Mouse (Mus musculus): Measurements from ENCODE around the gene Iqcf4. TPM values are rescaled to one million over a fixed set of nuclear protein-coding genes. Genes with fewer than 3 reads are reported as not detected.
"Not testable (repeated sequence)": the region's sequence is repeated elsewhere in the genome, so short reads cannot be mapped to it uniquely, and the experiment has no call there.

Iqcf4 gene
- total RNA-seq (2021) = not detected

DNA sequence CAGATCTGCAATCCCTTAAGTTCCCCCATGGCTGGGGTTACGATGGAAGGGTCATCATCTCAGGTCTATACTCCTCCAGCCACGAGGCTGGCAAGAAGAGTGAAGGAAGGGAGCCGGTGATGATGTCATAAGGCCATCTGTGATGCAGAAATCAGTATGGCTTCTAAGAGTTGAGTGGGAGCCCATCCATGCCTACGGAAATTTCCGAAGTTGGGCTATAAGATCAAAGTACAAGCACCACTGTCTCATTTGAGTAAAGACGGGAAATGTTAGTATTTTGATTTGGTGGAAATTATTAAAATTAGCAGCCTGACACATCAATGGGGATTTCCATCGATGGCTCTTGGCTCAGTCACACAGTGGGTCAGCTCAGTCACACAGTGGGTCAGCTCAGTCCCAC lies at the start of gene Iqcf4:
Gene Iqcf4, minus strand, starts transcription at position 101 of the 400 bp plus-strand sequence.
- DNase-seq = no peak

DNA sequence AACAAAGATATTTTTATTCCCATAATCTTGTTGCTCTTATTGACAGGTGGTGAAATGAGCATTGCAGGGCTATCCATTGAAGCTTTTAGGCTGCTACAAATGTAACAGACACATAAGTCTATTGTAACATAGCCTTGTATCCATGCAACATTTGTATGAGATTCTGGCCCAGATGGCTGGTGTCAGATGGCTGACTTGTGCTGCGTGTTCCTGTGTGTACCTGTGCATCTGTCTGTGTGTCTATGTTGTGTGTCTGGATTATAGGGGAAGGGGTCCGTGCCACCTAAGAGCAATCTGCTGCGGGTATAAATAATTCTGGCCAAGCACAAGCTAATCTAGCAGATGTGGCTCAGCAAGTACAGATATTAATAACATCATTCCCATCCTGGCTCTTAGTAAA lies 46.7 kb upstream of the Iqcf4 start:
- DNase-seq = no peak

DNA sequence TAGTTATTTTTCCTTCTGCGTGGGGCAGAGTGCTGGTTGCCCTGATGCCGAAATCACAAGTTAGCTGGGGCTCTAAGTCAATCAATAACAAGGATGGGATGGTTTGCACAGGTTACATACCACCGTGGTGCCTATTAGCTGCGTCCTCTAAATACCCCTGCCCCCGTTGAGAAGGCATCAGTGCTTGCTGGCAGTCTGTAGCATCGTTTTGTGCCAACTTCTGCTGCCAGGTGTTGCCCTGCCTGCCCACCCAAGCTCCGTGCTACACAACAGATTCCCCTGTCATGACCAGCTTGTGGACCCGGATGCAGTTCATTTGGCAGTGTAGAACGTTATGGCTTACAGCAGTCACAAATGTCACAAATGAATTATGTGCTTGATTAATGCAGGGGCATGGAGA lies 45.5 kb upstream of the Iqcf4 start:
- no peak for DNase-seq

DNA sequence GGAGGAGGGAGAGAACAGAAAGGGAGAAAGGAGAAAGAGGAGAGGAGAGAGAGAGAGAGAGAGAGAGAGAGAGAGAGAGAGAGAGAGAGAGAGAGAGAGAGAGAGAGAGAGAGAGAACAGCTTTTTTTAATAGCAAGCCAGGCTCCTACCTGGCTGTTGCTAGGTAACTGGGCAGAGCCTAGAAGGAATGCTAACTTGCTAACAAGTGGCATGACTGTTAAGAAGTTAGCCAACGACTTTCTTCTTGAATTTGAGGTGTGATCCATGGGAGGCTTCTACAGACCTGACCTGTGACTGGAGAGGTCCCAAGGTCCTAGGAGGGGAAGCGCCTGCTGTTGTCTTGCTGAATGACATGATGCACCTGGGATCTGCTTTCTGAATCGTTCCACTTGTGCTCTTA lies 43.8 kb upstream of the Iqcf4 start:
- no peak for DNase-seq

- no peak for DNase-seq
These were observed 43.2 kb upstream of the Iqcf4 start for GRCm38 (mm10) chr9:106613951-106614350.

DNA sequence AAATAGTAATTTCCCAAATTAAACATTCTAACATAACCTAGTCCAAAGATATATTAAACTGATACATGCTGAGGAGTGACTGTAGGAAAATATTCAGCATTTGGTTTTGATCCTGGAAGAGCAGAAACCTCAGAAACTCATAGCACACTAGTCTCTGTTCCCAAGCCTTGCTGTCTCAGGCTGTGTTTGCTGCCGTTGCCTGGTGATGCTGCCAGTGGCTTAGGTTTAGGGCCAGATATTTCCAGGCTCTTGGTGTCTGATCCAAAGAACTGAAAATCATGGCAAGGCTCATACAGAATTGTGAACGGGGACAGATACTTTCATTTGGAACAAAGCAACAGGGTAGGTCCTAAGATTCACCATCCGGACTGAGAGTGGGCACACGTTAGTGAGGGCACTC lies 39.9 kb upstream of the Iqcf4 start:
- DNase-seq = no peak

- DNase-seq = peak; percentile 69
These were observed 29.8 kb upstream of the Iqcf4 start for GRCm38 (mm10) chr9:106600546-106600945.

- DNase-seq = no peak
These were observed 27.7 kb upstream of the Iqcf4 start for GRCm38 (mm10) chr9:106598466-106598865.

DNA sequence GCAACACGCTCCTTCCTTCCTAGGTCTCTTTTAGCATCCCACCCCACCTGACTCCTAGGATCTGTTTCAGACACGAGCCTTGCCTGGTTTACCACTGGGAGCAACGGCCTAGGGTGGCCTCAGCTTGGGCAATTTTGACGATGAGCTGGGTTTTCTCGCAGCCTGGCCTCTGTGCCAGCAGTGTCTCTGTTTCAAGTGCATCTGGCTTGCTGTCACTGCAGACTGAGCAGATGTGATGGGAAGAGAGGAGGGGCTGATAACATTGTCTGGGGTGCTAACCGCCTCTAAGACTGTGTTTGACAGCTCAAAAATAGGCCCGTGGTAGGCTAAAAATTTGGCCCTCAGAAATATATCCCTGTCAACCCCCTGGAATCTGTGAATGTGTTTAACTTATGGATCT lies 25.0 kb upstream of the Iqcf4 start:
- no peak for DNase-seq

- not testable (repeated sequence) for DNase-seq
These were observed 24.6 kb upstream of the Iqcf4 start for GRCm38 (mm10) chr9:106595402-106595801.

DNA sequence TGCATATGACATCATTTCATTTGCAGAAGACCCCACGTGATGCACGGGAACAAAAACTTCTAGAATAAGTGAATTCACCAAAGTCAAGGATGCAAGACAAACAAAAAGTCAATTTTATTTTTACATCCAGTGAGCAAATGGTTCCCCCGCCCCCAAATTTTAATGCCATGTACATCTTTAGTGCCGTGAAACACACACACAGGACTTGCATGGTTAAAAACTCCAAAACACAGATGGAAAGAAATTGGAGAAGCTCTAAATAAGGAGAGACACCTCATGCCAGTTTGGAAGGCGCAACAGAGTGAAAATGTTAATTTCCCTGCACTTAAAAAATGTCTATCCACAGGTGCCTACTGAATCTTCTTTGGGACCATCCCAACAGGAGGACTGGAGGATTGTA lies 21.4 kb upstream of the Iqcf4 start:
- DNase-seq = no peak

- no peak for DNase-seq
These were observed 11.8 kb upstream of the Iqcf4 start for GRCm38 (mm10) chr9:106582552-106582951.

- no peak for DNase-seq
These were observed 9.2 kb upstream of the Iqcf4 start for GRCm38 (mm10) chr9:106580016-106580415.

DNA sequence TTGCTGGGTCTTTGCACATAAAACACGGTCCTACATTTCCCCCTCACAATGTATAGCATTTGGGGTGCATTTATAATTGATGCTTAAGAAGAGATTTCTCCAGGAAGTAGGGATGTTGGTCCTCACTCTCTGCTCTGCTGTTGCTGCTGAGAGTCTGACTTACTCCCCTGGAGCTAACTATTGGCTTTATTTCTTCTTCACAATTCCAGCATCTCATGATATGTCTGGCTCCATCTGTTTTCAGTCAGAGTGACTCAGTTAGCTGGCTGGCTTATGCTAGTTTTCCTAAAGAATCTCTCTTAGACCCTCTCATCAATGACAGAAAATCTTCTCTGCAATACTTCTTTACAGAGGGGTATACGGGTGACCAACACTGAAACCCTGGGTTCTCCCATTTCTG lies 5.3 kb upstream of the Iqcf4 start:
- no peak for DNase-seq

DNA sequence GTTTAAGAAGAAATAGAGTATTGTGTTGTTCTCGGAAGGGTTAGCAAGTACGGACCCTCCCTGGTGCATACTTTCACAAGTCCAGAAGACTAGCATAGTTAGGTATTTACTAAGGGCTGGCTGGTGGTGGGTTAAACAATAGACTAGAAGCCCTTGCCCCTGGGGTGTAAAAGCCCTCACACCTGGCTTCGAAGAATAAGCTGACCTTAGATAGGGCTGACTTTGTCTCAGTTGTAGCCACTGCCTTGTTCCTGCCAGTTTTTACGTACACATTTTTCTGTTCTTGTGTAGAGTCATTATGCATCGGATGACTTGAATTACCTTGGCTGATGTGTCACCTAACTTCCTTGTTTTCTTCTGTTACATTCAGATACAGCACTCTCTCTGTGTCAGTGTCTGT lies 2.6 kb upstream of the Iqcf4 start:
- DNase-seq = no peak

GRCm38 (mm10) chr9:106572186-106572585 lies 1.4 kb upstream of the Iqcf4 start:
- DNase-seq = no peak

- no peak for DNase-seq
These were observed 4.4 kb downstream of the Iqcf4 start for GRCm38 (mm10) chr9:106566437-106566836.

DNA sequence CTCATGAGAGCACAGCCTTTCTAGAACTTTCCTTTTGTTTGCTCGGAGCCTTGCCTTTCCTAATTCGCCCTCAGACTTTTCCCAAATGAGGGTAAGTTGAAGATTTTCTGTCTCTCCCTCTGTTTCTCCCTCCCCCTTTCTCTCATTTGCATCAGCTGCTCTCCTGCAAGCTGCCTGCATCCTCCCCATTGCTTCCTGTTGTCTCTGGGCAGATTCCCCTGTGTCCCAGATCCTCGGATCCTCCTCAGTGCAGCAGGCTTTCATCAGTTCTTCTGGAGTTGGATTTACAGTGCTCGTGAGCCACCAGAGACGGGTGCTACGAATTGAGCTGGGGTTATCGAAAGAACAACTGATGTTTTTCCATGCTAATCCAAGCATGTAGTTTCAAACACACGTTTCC lies 6.8 kb downstream of the Iqcf4 start:
- no peak for DNase-seq

GRCm38 (mm10) chr9:106562291-106562690 lies 8.5 kb downstream of the Iqcf4 start:
- DNase-seq = no peak

DNA sequence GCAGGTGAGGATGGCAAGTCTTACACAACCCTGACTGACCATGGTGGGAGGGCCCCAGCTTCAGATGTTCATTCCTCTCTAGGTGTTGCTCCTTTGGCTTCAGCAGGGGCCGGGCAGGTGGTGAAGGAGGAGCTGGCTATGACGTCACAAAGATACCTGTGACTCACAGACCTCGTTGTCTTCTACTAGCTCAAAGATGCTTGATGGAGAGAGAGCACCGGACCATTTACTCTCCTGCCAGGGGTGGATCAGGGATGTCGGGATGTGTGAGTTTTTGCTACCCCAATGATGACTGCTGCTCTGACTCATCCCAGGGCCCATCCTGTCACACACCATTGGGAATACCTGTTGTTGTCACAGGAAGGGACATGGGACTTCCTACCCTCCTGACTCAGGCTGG lies 9.3 kb downstream of the Iqcf4 start, which contains the start of gene Iqcf3:
Gene Iqcf3, minus strand, starts transcription at position 101 of the 400 bp plus-strand sequence.
- no peak for DNase-seq

- no peak for DNase-seq
These were observed 35.8 kb downstream of the Iqcf4 start for GRCm38 (mm10) chr9:106534975-106535374.

- DNase-seq = no peak
These were observed 36.5 kb downstream of the Iqcf4 start for GRCm38 (mm10) chr9:106534296-106534695.

DNA sequence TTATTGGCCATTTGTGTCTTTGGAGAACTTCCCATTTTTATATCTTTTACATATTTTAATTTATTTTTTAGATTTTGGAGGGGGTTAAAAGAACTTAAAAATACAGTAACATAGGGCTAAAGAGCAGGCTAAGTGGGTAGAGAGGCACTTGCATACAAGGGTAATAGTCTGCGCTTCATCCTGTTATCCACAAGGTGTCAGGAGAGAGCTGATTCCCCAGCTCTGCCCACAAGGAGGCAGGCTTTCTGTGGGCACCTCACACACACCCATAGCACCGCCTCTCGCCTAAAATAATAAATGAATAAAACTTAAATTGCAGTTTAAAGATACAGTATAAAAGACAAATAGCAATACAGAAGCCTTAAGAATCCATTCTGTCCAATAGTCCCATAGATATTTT lies 39.0 kb downstream of the Iqcf4 start:
- peak; percentile 16 for DNase-seq

DNA sequence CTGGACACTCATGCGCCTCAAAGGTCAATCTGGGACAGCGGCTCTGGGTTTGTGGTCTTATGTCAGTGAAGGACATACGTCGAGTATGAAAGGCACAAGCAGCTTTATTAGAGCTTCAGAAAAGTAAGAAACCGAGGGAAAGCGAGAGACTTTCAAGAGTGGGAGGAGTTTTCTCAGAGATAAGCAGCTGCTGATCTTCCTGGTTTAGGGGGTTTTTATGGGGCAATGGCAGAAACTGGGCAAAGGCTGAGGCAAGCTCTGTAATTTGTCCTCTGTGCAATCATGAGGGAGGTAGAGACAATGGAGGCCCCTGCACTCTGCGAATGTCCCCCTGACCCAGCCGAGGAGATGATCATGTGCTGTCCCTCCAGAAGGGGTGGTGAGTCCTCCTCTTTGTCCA lies 50.9 kb downstream of the Iqcf4 start:
- no peak for DNase-seq

GRCm38 (mm10) chr9:106519433-106519832 lies 51.4 kb downstream of the Iqcf4 start:
- DNase-seq = no peak
